Mouse (Mus musculus) small intestine, adult 2 months (tissue): ENCODE results near the gene Cd24a.

Experiments used
- CTCF ChIP-seq: fragments of 200-500 bp; IDR thresholded peaks from 2 replicates; pipeline ENCODE4 v1.5.1; 2012; ENCODE audit warnings: low read depth, mild to moderate bottlenecking, control low read depth, inconsistent platforms, low read length, moderate library complexity, mixed read lengths; ENCODE audit not compliant: insufficient replicate concordance, insufficient read length; ENCODE audit errors: extremely low read depth
- POLR2A ChIP-seq: fragments of 200-500 bp; IDR thresholded peaks from 2 replicates; pipeline ENCODE4 v1.6.1; 2012; ENCODE audit warnings: low read depth, mild to moderate bottlenecking, control low read depth, inconsistent platforms, low read length, moderate library complexity

DNA sequence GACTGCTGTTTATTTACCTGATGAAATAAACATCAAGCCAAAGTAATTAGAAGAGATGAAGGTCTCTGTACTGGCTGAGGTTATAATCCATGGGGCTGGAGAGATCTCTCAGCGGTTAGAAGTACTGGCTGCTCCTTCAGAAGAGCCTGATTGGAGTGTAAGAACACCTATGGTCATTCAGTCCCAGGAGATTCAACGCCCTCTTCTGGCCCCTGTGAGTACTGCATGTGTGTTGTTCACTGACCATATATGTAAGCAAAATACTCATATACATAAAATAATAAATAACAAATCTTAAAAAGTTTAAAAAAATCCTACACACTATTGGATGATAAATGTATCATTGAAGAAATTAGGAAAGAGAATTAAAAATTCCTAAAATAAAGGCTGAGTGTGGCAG lies 17.3 kb upstream of the Cd24a start:
- TF ChIP-seq CTCF: no peak
- no peak for TF ChIP-seq POLR2A
